Mouse (Mus musculus) spleen, postnatal 36 days (tissue): ENCODE results near the gene Taf3.

Experiments
- DNase-seq, 2 experiments: peaks; one replicate each; pipeline ENCODE4 v3.0.0; 2022; ENCODE audit warnings: low spot score in 2 of 2, mixed read lengths in 1 of 2

Gene Taf3

DNA sequence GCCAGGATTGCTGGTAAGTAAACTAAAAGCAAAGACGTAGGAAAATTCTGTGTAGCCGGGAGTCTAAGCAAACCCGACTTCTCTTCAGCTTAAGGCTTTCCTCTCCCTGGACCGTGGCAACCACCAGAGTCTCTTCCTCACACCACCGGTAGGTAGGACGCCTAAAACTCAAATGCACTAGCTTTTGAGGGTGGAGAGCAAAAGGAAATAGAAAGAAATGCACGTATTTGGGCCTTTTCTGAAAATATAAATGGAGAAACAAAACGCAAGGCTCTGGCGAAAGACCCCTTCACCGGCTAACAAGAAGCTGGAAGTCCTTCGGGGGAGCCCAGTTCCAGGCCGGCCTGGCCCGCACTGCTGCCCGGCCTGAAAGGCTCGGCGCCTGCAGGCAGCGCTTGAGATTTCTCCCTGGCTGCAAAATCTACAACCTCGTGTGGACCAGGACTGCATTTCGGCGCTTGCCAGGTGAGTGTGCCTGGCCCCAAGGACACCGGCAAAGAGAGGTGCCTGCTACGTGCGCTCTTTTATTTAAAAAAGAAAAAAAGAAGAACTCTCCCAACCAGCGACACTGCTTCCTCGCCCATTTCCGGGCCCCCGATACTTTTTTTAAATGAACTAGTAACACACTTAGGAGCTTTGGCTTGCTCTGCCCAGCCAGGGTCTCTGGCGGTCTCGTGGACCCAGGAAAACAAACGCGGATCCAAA lies 171.6 kb downstream of the Taf3 start:
- DNase-seq: no peak

DNA sequence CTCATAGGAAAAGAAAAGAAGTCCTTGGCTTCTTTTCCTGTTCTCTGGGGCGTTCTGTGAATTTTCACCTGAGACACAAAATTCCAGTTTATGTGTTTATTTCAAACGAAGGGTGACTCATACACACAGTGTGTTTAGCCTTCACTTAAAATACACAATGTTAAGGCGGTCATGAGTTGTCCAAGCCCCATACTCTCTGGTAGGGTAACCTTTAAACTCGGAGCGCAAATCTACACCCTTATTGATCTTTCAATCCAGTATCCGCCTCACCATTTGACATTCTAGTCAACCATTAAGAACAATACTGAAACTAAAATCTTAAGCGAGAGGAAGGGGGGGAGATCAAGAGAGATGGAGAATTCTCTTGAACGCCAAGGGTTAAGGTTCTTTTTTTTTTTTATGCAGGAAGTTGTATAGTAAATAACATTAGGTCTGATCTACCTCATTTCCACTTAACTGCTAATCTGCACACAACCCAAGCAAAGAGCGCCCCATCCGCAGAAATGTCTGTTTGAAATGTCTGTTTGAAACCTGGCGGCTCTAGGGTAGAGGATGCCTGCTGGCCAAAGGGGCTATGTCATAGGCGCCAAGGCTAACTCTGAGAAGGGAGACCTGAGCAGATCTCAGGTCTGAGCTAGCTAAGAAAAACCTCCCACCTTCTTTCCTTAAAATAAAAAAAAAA lies 172.6 kb downstream of the Taf3 start:
- no peak for DNase-seq

DNA sequence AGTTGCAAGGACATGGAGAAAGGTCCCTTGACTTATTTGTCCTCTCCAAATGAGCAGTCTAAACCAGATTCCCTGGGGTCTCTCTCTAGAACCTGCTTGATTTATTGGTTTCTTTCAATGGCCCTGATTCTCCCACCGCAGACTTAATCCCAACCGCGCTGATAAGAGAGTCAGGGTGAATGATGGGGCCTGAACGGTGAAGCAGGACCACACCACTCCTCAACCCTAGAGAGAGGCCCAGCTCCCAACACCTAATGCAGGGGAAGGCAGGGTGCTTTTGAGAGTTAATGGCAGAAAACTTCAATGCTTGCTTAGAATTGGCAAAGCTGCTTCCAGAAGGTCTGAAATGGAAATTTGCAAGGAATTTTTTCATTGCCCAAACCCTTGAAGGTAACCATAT lies 173.2 kb downstream of the Taf3 start:
- no peak for DNase-seq

DNA sequence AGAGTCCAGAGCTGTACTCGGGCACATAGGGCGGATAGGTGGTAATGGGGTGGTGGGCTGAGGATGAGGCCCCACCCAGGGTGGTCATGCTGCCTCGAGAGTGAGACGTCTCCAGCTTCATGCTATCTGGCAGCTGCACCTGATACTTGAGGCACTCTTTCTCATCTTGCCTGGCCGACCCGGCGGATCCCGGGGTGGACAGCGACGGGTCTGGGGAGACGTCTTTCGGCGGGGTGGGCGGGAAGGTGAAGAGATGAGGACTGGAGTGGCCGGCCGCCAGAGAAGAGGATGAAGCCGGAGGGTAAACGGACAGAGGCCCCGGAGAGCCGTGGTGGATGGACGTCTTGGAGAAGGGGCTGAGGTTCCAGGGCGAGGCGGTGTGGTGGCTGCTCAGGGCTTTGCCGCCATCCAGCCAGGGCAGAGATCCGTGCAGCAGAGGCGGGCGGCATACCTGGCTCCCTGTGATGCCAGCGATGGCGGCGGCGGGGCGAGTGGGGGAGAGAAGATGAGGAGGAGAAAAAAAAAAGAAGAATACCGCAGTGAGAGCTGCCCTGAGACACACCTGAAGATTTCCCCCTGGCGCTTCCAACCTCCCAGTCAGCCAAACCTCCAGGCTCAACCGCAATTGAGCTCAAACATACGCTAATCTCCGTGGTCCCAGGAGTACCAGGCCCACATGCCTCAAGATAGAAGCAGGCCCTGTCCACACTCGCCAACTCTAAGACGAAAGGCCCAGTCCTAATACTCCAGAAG lies 173.8 kb downstream of the Taf3 start:
- DNase-seq: no peak

- no peak for DNase-seq
These were observed 174.6 kb downstream of the Taf3 start for GRCm38 (mm10) chr2:9873757-9874156.

GRCm38 (mm10) chr2:9872682-9873081 lies 175.7 kb downstream of the Taf3 start:
- no peak for DNase-seq

- no peak for DNase-seq
These were observed 176.6 kb downstream of the Taf3 start for GRCm38 (mm10) chr2:9871798-9872197.

DNA sequence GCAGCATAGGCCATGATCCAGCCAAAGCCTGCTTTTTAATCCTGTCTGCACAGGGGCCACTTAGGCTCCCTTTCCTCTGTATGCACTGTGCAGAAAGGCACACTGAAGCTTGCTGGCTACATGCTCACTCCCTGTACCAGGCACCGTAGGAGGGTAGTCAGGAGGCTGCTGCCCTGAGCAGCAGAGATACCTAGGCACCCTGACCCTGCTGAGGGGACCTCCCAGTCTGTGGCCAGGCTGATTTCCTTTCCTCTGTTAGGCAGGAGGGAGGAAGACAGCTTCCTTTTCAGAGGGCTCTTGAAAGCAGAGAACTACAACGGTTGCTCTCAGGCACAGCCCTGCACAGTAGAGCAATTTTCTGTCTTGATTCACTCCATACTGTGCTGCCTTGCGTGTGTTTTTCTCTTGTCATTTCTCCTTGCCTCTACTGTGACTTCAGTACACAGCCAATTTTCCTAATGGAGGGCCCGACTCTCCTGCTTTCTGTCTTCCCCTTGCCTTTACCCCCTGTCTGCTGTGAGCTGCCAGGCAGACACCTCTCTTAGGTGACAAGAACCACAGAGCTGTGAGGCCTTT lies 177.2 kb downstream of the Taf3 start:
- peak in 1 of 2 experiments; percentile 26 for DNase-seq

- DNase-seq: no peak
These were observed 181.1 kb downstream of the Taf3 start for GRCm38 (mm10) chr2:9867092-9867825.
